Mouse (Mus musculus): Measurements from ENCODE around the gene Zfp646. TPM values are rescaled to one million over a fixed set of nuclear protein-coding genes. Genes with fewer than 3 reads are reported as not detected.

The Zfp646 gene
- polyA plus RNA-seq, 1 experiment from 2014 or later: 7.4 TPM

- Histone ChIP-seq H3K4me1 (replicated peaks; ENCODE audit: insufficient read depth, low read length) (no peaks in the 10 kb centered on the region), H3K27ac (peak overlapping the region; percentile 84), H3K4me3 (replicated peaks; ENCODE audit: low read depth, low read length) (peak overlapping the region; percentile 82), H3K9ac (ENCODE audit: low read depth, low read length) (peak overlapping the region; percentile 74), H3K4me2 (ENCODE audit: low read length) (peak overlapping the region; percentile 95), H3K9me3 (replicated peaks; ENCODE audit: low read length) (no peaks in the 10 kb centered on the region), H3K36me3 (ENCODE audit: insufficient read depth, low read length) (peaks cover 18% of the 10 kb centered on the region; the same call in 1 of the 2 replicates), H3K27me3 (ENCODE audit: insufficient read depth, low read length) (no peaks in the 10 kb centered on the region)
- WGBS: under 1% methylated on average over 44 of the region's 46 CpGs
- ATAC-seq (replicated peaks; ENCODE audit: low FRiP score, low read depth) (peak; percentile 92), DNase-seq (ENCODE audit: low spot score) (peak; percentile 97)
- TF ChIP-seq CTCF (IDR thresholded peaks at IDR 0.05; ENCODE audit: low read depth): no peak
Observed at GRCm38 (mm10) chr7:127841340-127842000, 34.6 kb upstream of the Zfp646 start.

GRCm38 (mm10) chr7:127842001-127842718 is 33.9 kb upstream of the Zfp646 start:
- TF ChIP-seq CTCF (IDR thresholded peaks at IDR 0.05; ENCODE audit: low read depth): no peak
- Histone ChIP-seq H3K9ac (ENCODE audit: low read depth, low read length) (peak overlapping the region; percentile 74), H3K36me3 (ENCODE audit: insufficient read depth, low read length) (peaks cover 23% of the 10 kb centered on the region; the same call in 1 of the 2 replicates), H3K4me3 (replicated peaks; ENCODE audit: low read depth, low read length) (peak overlapping the region; percentile 82), H3K4me1 (replicated peaks; ENCODE audit: insufficient read depth, low read length) (no peaks in the 10 kb centered on the region), H3K4me2 (ENCODE audit: low read length) (peak overlapping the region; percentile 95), H3K27me3 (ENCODE audit: insufficient read depth, low read length) (no peaks in the 10 kb centered on the region), H3K27ac (peak overlapping the region; percentile 84), H3K9me3 (replicated peaks; ENCODE audit: low read length) (no peaks in the 10 kb centered on the region)
- peak; percentile 91 for DNase-seq (ENCODE audit: low spot score)
- under 1% methylated on average over 40 of the region's 40 CpGs for whole genome bisulfite sequencing
- ATAC-seq (replicated peaks; ENCODE audit: low FRiP score, low read depth): peak; percentile 54; the same call in 1 of the 2 replicates

GRCm38 (mm10) chr7:127849973-127850875 is 25.8 kb upstream of the Zfp646 start:
- Histone ChIP-seq H3K27me3 (ENCODE audit: insufficient read depth, low read length) (no peaks in the 10 kb centered on the region), H3K4me1 (replicated peaks; ENCODE audit: insufficient read depth, low read length) (no peaks in the 10 kb centered on the region), H3K36me3 (ENCODE audit: insufficient read depth, low read length) (peaks cover 10% of the 10 kb centered on the region; the same call in 1 of the 2 replicates), H3K4me3 (replicated peaks; ENCODE audit: low read depth, low read length) (no peak overlapping the region), H3K4me2 (ENCODE audit: low read length) (no peak overlapping the region), H3K27ac (no peak overlapping the region), H3K9me3 (replicated peaks; ENCODE audit: low read length) (no peaks in the 10 kb centered on the region), H3K9ac (ENCODE audit: low read depth, low read length) (no peak overlapping the region)
- no peak for DNase-seq (ENCODE audit: low spot score)
- no peak for TF ChIP-seq CTCF (IDR thresholded peaks at IDR 0.05; ENCODE audit: low read depth)
- 76% methylated on average over 6 of the region's 6 CpGs for WGBS
- ATAC-seq (replicated peaks; ENCODE audit: low FRiP score, low read depth): no peak

GRCm38 (mm10) chr7:127850906-127851305 is 25.1 kb upstream of the Zfp646 start:
- Histone ChIP-seq H3K9me3 (replicated peaks; ENCODE audit: low read length) (no peaks in the 10 kb centered on the region), H3K4me3 (replicated peaks; ENCODE audit: low read depth, low read length) (no peak overlapping the region), H3K4me1 (replicated peaks; ENCODE audit: insufficient read depth, low read length) (no peaks in the 10 kb centered on the region), H3K9ac (ENCODE audit: low read depth, low read length) (no peak overlapping the region), H3K4me2 (ENCODE audit: low read length) (no peak overlapping the region), H3K36me3 (ENCODE audit: insufficient read depth, low read length) (peaks cover 10% of the 10 kb centered on the region; the same call in 1 of the 2 replicates), H3K27me3 (ENCODE audit: insufficient read depth, low read length) (no peaks in the 10 kb centered on the region), H3K27ac (no peak overlapping the region)
- WGBS: 51% methylated on average over 5 of the region's 5 CpGs
- no peak for TF ChIP-seq CTCF (IDR thresholded peaks at IDR 0.05; ENCODE audit: low read depth)
- DNase-seq (ENCODE audit: low spot score): no peak
- no peak for ATAC-seq (replicated peaks; ENCODE audit: low FRiP score, low read depth)

GRCm38 (mm10) chr7:127858258-127858657 is 17.8 kb upstream of the Zfp646 start:
- WGBS: 89% methylated on average over 6 of the region's 6 CpGs
- Histone ChIP-seq H3K4me1 (replicated peaks; ENCODE audit: insufficient read depth, low read length) (no peaks in the 10 kb centered on the region), H3K9me3 (replicated peaks; ENCODE audit: low read length) (no peaks in the 10 kb centered on the region), H3K27ac (no peak overlapping the region), H3K27me3 (ENCODE audit: insufficient read depth, low read length) (no peaks in the 10 kb centered on the region), H3K36me3 (ENCODE audit: insufficient read depth, low read length) (no peaks in the 10 kb centered on the region), H3K4me3 (replicated peaks; ENCODE audit: low read depth, low read length) (no peak overlapping the region), H3K4me2 (ENCODE audit: low read length) (no peak overlapping the region), H3K9ac (ENCODE audit: low read depth, low read length) (no peak overlapping the region)
- ATAC-seq (replicated peaks; ENCODE audit: low FRiP score, low read depth) (no peak), DNase-seq (ENCODE audit: low spot score) (no peak)
- no peak for TF ChIP-seq CTCF (IDR thresholded peaks at IDR 0.05; ENCODE audit: low read depth)

GRCm38 (mm10) chr7:127866434-127866833 is 9.6 kb upstream of the Zfp646 start:
- WGBS: 95% methylated on average over 12 of the region's 12 CpGs
- no peak for TF ChIP-seq CTCF (IDR thresholded peaks at IDR 0.05; ENCODE audit: low read depth)
- peak; percentile 57; the same call in 1 of the 2 replicates for ATAC-seq (replicated peaks; ENCODE audit: low FRiP score, low read depth)

More at GRCm38 (mm10) chr7:127866434-127866833, 9.6 kb upstream of the Zfp646 start:
- no peaks in the 10 kb centered on the region for H3K4me1 ChIP-seq (replicated peaks; ENCODE audit: insufficient read depth, low read length)
- no peaks in the 10 kb centered on the region for H3K27me3 ChIP-seq (ENCODE audit: insufficient read depth, low read length)
- H3K27ac ChIP-seq: no peak overlapping the region
- no peaks in the 10 kb centered on the region for H3K9me3 ChIP-seq (replicated peaks; ENCODE audit: low read length)
- H3K4me2 ChIP-seq (ENCODE audit: low read length): no peak overlapping the region
- DNase-seq (ENCODE audit: low spot score): no peak
- peaks cover 24% of the 10 kb centered on the region for H3K36me3 ChIP-seq (ENCODE audit: insufficient read depth, low read length)
- H3K4me3 ChIP-seq (replicated peaks; ENCODE audit: low read depth, low read length): no peak overlapping the region
- H3K9ac ChIP-seq (ENCODE audit: low read depth, low read length): no peak overlapping the region

Data from kidney, postnatal 0 days (tissue).